Mouse (Mus musculus): ENCODE results near the gene Nr2c1. TPM values are rescaled to one million over a fixed set of nuclear protein-coding genes. Genes with fewer than 3 reads are reported as not detected.

Nr2c1 gene
- polyA plus RNA-seq, 1 experiment: 5.2 TPM

- Histone ChIP-seq H3K79me2 (ENCODE audit: control insufficient read depth, insufficient read depth) (no peaks in the 10 kb centered on the region), H3ac (ENCODE audit: control insufficient read depth, insufficient read length, low read depth) (no peak overlapping the region), H3K27me3 (ENCODE audit: control insufficient read depth, insufficient read depth, insufficient read length) (no peaks in the 10 kb centered on the region), H3K79me3 (ENCODE audit: low read depth) (no peaks in the 10 kb centered on the region), H3K36me3 (ENCODE audit: control insufficient read depth, insufficient read depth) (no peaks in the 10 kb centered on the region), H3K4me3 (ENCODE audit: insufficient read depth, poor library complexity, severe bottlenecking) (no peak overlapping the region)
- TF ChIP-seq MAX (IDR thresholded peaks at IDR 0.05): no peak
- no peak for TF ChIP-seq USF1 (IDR thresholded peaks at IDR 0.05; ENCODE audit: low read depth)
- no peak for TF ChIP-seq MYOG (IDR thresholded peaks at IDR 0.05; ENCODE audit: control insufficient read depth, extremely low read depth, insufficient read length)
- no peak for TF ChIP-seq CTCF (IDR thresholded peaks at IDR 0.05; ENCODE audit: control insufficient read depth, insufficient read depth, insufficient read length)
- no peak for TF ChIP-seq FOSL1 (IDR thresholded peaks at IDR 0.05; ENCODE audit: insufficient read depth, low read length, poor library complexity, severe bottlenecking)
- TF ChIP-seq MYOD1 (IDR thresholded peaks at IDR 0.05; ENCODE audit: control insufficient read depth, insufficient read length, low read depth): no peak
- TF ChIP-seq CEBPB (IDR thresholded peaks at IDR 0.05; ENCODE audit: low read depth): no peak
Measured at GRCm38 (mm10) chr10:94142427-94142826, 5.4 kb upstream of the Nr2c1 start.

GRCm38 (mm10) chr10:94144581-94144980 lies 3.2 kb upstream of the Nr2c1 start:
- no peaks in the 10 kb centered on the region for H3K36me3 ChIP-seq (ENCODE audit: control insufficient read depth, insufficient read depth)
- H3K27me3 ChIP-seq (ENCODE audit: control insufficient read depth, insufficient read depth, insufficient read length): no peaks in the 10 kb centered on the region
- H3K79me3 ChIP-seq (ENCODE audit: low read depth): peaks cover 2% of the 10 kb centered on the region
- H3K79me2 ChIP-seq (ENCODE audit: control insufficient read depth, insufficient read depth): peaks cover 21% of the 10 kb centered on the region
- H3ac ChIP-seq (ENCODE audit: control insufficient read depth, insufficient read length, low read depth): no peak overlapping the region
- no peak overlapping the region for H3K4me3 ChIP-seq (ENCODE audit: insufficient read depth, poor library complexity, severe bottlenecking)
- no peak for TF ChIP-seq CEBPB (IDR thresholded peaks at IDR 0.05; ENCODE audit: low read depth)
- no peak for TF ChIP-seq MYOD1 (IDR thresholded peaks at IDR 0.05; ENCODE audit: control insufficient read depth, insufficient read length, low read depth)
- TF ChIP-seq USF1 (IDR thresholded peaks at IDR 0.05; ENCODE audit: low read depth): no peak
- TF ChIP-seq FOSL1 (IDR thresholded peaks at IDR 0.05; ENCODE audit: insufficient read depth, low read length, poor library complexity, severe bottlenecking): no peak
- TF ChIP-seq CTCF (IDR thresholded peaks at IDR 0.05; ENCODE audit: control insufficient read depth, insufficient read depth, insufficient read length): no peak
- no peak for TF ChIP-seq MYOG (IDR thresholded peaks at IDR 0.05; ENCODE audit: control insufficient read depth, extremely low read depth, insufficient read length)
- TF ChIP-seq MAX (IDR thresholded peaks at IDR 0.05): no peak

DNA sequence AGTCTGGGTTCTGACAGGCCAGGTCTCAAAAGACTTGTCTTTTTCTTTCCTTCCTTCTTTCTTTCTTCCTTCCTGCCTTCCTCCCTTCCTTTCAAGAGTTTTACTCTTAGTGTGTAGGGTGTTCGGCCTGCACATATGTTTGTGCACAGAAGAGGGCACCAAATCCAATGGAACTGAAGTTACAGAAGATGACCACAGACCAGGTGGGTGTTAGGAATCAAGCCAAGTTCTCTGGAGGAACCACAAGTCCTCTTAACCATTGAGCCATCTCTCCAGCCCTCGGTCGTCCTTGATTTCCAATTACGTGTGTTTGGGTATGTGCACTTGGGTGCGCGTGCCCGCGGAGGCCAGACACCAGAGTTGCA lies 450 bp upstream of the Nr2c1 start:
- peak overlapping the region; percentile 75 for H3K4me3 ChIP-seq (ENCODE audit: insufficient read depth, poor library complexity, severe bottlenecking)
- H3K79me2 ChIP-seq (ENCODE audit: control insufficient read depth, insufficient read depth): peaks cover 32% of the 10 kb centered on the region
- H3K36me3 ChIP-seq (ENCODE audit: control insufficient read depth, insufficient read depth): no peaks in the 10 kb centered on the region
- no peak for TF ChIP-seq CTCF (IDR thresholded peaks at IDR 0.05; ENCODE audit: control insufficient read depth, insufficient read depth, insufficient read length)
- TF ChIP-seq USF1 (IDR thresholded peaks at IDR 0.05; ENCODE audit: low read depth): no peak
- no peak for TF ChIP-seq MYOD1 (IDR thresholded peaks at IDR 0.05; ENCODE audit: control insufficient read depth, insufficient read length, low read depth)
- no peak for TF ChIP-seq CEBPB (IDR thresholded peaks at IDR 0.05; ENCODE audit: low read depth)
- no peak for TF ChIP-seq MYOG (IDR thresholded peaks at IDR 0.05; ENCODE audit: control insufficient read depth, extremely low read depth, insufficient read length)
- TF ChIP-seq FOSL1 (IDR thresholded peaks at IDR 0.05; ENCODE audit: insufficient read depth, low read length, poor library complexity, severe bottlenecking): no peak
- no peaks in the 10 kb centered on the region for H3K27me3 ChIP-seq (ENCODE audit: control insufficient read depth, insufficient read depth, insufficient read length)
- H3K79me3 ChIP-seq (ENCODE audit: low read depth): peaks cover 9% of the 10 kb centered on the region
- H3ac ChIP-seq (ENCODE audit: control insufficient read depth, insufficient read length, low read depth): no peak overlapping the region

DNA sequence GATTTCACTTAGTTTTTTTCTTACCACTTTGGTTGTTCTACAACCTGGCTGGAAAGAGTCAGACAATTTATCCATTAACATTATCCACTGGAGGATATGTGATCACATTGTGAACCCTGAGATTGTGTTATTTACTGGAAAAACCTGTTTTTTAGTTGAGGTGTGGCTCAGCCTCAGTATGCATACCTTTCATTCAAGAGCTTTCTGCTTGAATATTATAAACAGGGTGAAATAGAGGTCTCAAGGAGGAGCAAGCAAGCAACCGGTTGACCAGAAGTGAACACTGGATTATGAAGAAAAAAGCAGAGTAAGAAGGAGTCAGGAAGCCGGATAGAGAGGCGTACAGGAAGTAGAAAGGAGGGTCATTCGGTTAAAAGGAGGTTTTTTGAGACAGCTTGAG lies 3.7 kb downstream of the Nr2c1 start:
- Histone ChIP-seq H3K4me3 (ENCODE audit: insufficient read depth, poor library complexity, severe bottlenecking) (no peak overlapping the region), H3K36me3 (ENCODE audit: control insufficient read depth, insufficient read depth) (no peaks in the 10 kb centered on the region), H3K79me2 (ENCODE audit: control insufficient read depth, insufficient read depth) (peaks cover 53% of the 10 kb centered on the region), H3K27me3 (ENCODE audit: control insufficient read depth, insufficient read depth, insufficient read length) (no peaks in the 10 kb centered on the region), H3ac (ENCODE audit: control insufficient read depth, insufficient read length, low read depth) (no peak overlapping the region), H3K79me3 (ENCODE audit: low read depth) (peaks cover 18% of the 10 kb centered on the region)
- no peak for TF ChIP-seq CEBPB (IDR thresholded peaks at IDR 0.05; ENCODE audit: low read depth)
- no peak for TF ChIP-seq CTCF (IDR thresholded peaks at IDR 0.05; ENCODE audit: control insufficient read depth, insufficient read depth, insufficient read length)
- no peak for TF ChIP-seq FOSL1 (IDR thresholded peaks at IDR 0.05; ENCODE audit: insufficient read depth, low read length, poor library complexity, severe bottlenecking)
- no peak for TF ChIP-seq MYOD1 (IDR thresholded peaks at IDR 0.05; ENCODE audit: control insufficient read depth, insufficient read length, low read depth)
- no peak for TF ChIP-seq MYOG (IDR thresholded peaks at IDR 0.05; ENCODE audit: control insufficient read depth, extremely low read depth, insufficient read length)

DNA sequence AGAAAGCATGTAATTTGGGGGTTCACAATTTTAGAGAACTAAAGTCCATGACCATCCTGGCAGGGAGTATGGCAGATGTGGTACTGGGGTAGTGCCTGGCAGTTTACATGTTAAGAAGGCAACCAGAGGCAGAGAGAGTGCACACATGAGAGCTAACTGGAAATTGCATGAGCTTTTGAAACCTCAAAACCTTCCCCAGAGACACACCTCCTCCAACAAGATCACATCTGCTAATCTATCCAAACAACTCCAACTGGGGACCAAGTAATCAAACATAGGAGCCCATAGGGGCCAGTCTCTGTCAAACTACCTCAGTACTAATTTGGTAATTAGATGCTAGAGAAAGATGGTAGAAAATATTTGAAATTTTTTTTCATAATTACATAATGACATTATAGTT lies 6.0 kb downstream of the Nr2c1 start:
- no peaks in the 10 kb centered on the region for H3K27me3 ChIP-seq (ENCODE audit: control insufficient read depth, insufficient read depth, insufficient read length)

GRCm38 (mm10) chr10:94158962-94159361 lies 11.1 kb downstream of the Nr2c1 start:
- Histone ChIP-seq H3K36me3 (ENCODE audit: control insufficient read depth, insufficient read depth) (peaks cover 49% of the 10 kb centered on the region), H3K79me3 (ENCODE audit: low read depth) (peaks cover 2% of the 10 kb centered on the region), H3K4me3 (ENCODE audit: insufficient read depth, poor library complexity, severe bottlenecking) (no peak overlapping the region), H3ac (ENCODE audit: control insufficient read depth, insufficient read length, low read depth) (no peak overlapping the region), H3K79me2 (ENCODE audit: control insufficient read depth, insufficient read depth) (peaks cover 7% of the 10 kb centered on the region), H3K27me3 (ENCODE audit: control insufficient read depth, insufficient read depth, insufficient read length) (no peaks in the 10 kb centered on the region)
- TF ChIP-seq CEBPB (IDR thresholded peaks at IDR 0.05; ENCODE audit: low read depth) (no peak), MYOD1 (IDR thresholded peaks at IDR 0.05; ENCODE audit: control insufficient read depth, insufficient read length, low read depth) (no peak), FOSL1 (IDR thresholded peaks at IDR 0.05; ENCODE audit: insufficient read depth, low read length, poor library complexity, severe bottlenecking) (no peak), CTCF (IDR thresholded peaks at IDR 0.05; ENCODE audit: control insufficient read depth, insufficient read depth, insufficient read length) (no peak), USF1 (IDR thresholded peaks at IDR 0.05; ENCODE audit: low read depth) (no peak), MYOG (IDR thresholded peaks at IDR 0.05; ENCODE audit: control insufficient read depth, extremely low read depth, insufficient read length) (no peak), MAX (IDR thresholded peaks at IDR 0.05) (no peak)

More for the DNA sequence above, 6.0 kb downstream of the Nr2c1 start:
- no peak overlapping the region for H3ac ChIP-seq (ENCODE audit: control insufficient read depth, insufficient read length, low read depth)
- peaks cover 40% of the 10 kb centered on the region for H3K79me2 ChIP-seq (ENCODE audit: control insufficient read depth, insufficient read depth)
- TF ChIP-seq MYOD1 (IDR thresholded peaks at IDR 0.05; ENCODE audit: control insufficient read depth, insufficient read length, low read depth): no peak
- no peak for TF ChIP-seq CTCF (IDR thresholded peaks at IDR 0.05; ENCODE audit: control insufficient read depth, insufficient read depth, insufficient read length)
- no peak for TF ChIP-seq FOSL1 (IDR thresholded peaks at IDR 0.05; ENCODE audit: insufficient read depth, low read length, poor library complexity, severe bottlenecking)
- no peak for TF ChIP-seq CEBPB (IDR thresholded peaks at IDR 0.05; ENCODE audit: low read depth)
- no peak for TF ChIP-seq MAX (IDR thresholded peaks at IDR 0.05)
- TF ChIP-seq USF1 (IDR thresholded peaks at IDR 0.05; ENCODE audit: low read depth): no peak
- no peak for TF ChIP-seq MYOG (IDR thresholded peaks at IDR 0.05; ENCODE audit: control insufficient read depth, extremely low read depth, insufficient read length)
- peaks cover 16% of the 10 kb centered on the region for H3K79me3 ChIP-seq (ENCODE audit: low read depth)
- H3K36me3 ChIP-seq (ENCODE audit: control insufficient read depth, insufficient read depth): peaks cover 16% of the 10 kb centered on the region
- no peak overlapping the region for H3K4me3 ChIP-seq (ENCODE audit: insufficient read depth, poor library complexity, severe bottlenecking)

All from C2C12 (cell line).